Mouse (Mus musculus): ENCODE data around the gene Tsnax. TPM values are rescaled to one million over a fixed set of nuclear protein-coding genes. Genes with fewer than 3 reads are reported as not detected.

The Tsnax gene
- polyA plus RNA-seq, 1 experiment = 13.9 TPM

- H3K4me3 ChIP-seq (replicated peaks; ENCODE audit: control insufficient read depth, low read depth, low read length) = no peak overlapping the region
- TF ChIP-seq POLR2A (IDR thresholded peaks at IDR 0.05; ENCODE audit: borderline replicate concordance, control insufficient read depth, low read depth, low read length) (no peak), CTCF (IDR thresholded peaks at IDR 0.05; ENCODE audit: control insufficient read depth, insufficient read depth, low read length) (peak; percentile 59)
- H3K4me1 ChIP-seq (ENCODE audit: control insufficient read depth, insufficient read depth, low read length) = no peaks in the 10 kb centered on the region
- 87% methylated on average over 3 of the region's 3 CpGs for WGBS
- no peak overlapping the region for H3K27ac ChIP-seq (ENCODE audit: control insufficient read depth, insufficient read depth, low read depth, low read length, poor library complexity)
Measured at GRCm38 (mm10) chr8:124980036-124980435, 32.8 kb upstream of the Tsnax start.

GRCm38 (mm10) chr8:124980828-124981227 lies 32.0 kb upstream of the Tsnax start:
- TF ChIP-seq CTCF (IDR thresholded peaks at IDR 0.05; ENCODE audit: control insufficient read depth, insufficient read depth, low read length) (no peak), POLR2A (IDR thresholded peaks at IDR 0.05; ENCODE audit: borderline replicate concordance, control insufficient read depth, low read depth, low read length) (no peak)
- WGBS = 82% methylated on average over 8 of the region's 8 CpGs
- no peak overlapping the region for H3K4me3 ChIP-seq (replicated peaks; ENCODE audit: control insufficient read depth, low read depth, low read length)
- H3K4me1 ChIP-seq (ENCODE audit: control insufficient read depth, insufficient read depth, low read length) = no peaks in the 10 kb centered on the region
- H3K27ac ChIP-seq (ENCODE audit: control insufficient read depth, insufficient read depth, low read depth, low read length, poor library complexity) = no peak overlapping the region

- 22% methylated on average over 17 of the region's 17 CpGs for WGBS
- no peak overlapping the region for H3K4me3 ChIP-seq (replicated peaks; ENCODE audit: control insufficient read depth, low read depth, low read length)
- no peak for TF ChIP-seq CTCF (IDR thresholded peaks at IDR 0.05; ENCODE audit: control insufficient read depth, insufficient read depth, low read length)
- no peak for TF ChIP-seq POLR2A (IDR thresholded peaks at IDR 0.05; ENCODE audit: borderline replicate concordance, control insufficient read depth, low read depth, low read length)
- no peaks in the 10 kb centered on the region for H3K4me1 ChIP-seq (ENCODE audit: control insufficient read depth, insufficient read depth, low read length)
- H3K27ac ChIP-seq (ENCODE audit: control insufficient read depth, insufficient read depth, low read depth, low read length, poor library complexity) = no peak overlapping the region
Measured at GRCm38 (mm10) chr8:124990923-124991667, 21.7 kb upstream of the Tsnax start.

GRCm38 (mm10) chr8:124991668-124991926 lies 21.2 kb upstream of the Tsnax start:
- WGBS = 56% methylated on average over 6 of the region's 6 CpGs
- Histone ChIP-seq H3K4me3 (replicated peaks; ENCODE audit: control insufficient read depth, low read depth, low read length) (no peak overlapping the region), H3K4me1 (ENCODE audit: control insufficient read depth, insufficient read depth, low read length) (no peaks in the 10 kb centered on the region), H3K27ac (ENCODE audit: control insufficient read depth, insufficient read depth, low read depth, low read length, poor library complexity) (no peak overlapping the region)
- TF ChIP-seq POLR2A (IDR thresholded peaks at IDR 0.05; ENCODE audit: borderline replicate concordance, control insufficient read depth, low read depth, low read length) (no peak), CTCF (IDR thresholded peaks at IDR 0.05; ENCODE audit: control insufficient read depth, insufficient read depth, low read length) (no peak)

GRCm38 (mm10) chr8:124995776-124996175 lies 17.0 kb upstream of the Tsnax start:
- no peak for TF ChIP-seq POLR2A (IDR thresholded peaks at IDR 0.05; ENCODE audit: borderline replicate concordance, control insufficient read depth, low read depth, low read length)
- no peak for TF ChIP-seq CTCF (IDR thresholded peaks at IDR 0.05; ENCODE audit: control insufficient read depth, insufficient read depth, low read length)
- H3K4me3 ChIP-seq (replicated peaks; ENCODE audit: control insufficient read depth, low read depth, low read length) = no peak overlapping the region
- H3K27ac ChIP-seq (ENCODE audit: control insufficient read depth, insufficient read depth, low read depth, low read length, poor library complexity) = no peak overlapping the region
- no peaks in the 10 kb centered on the region for H3K4me1 ChIP-seq (ENCODE audit: control insufficient read depth, insufficient read depth, low read length)
- WGBS = 61% methylated on average over 2 of the region's 2 CpGs

GRCm38 (mm10) chr8:125024085-125024484 lies 11.3 kb downstream of the Tsnax start:
- 90% methylated on average over 8 of the region's 8 CpGs for WGBS
- TF ChIP-seq CTCF (IDR thresholded peaks at IDR 0.05; ENCODE audit: control insufficient read depth, insufficient read depth, low read length) = no peak
- TF ChIP-seq POLR2A (IDR thresholded peaks at IDR 0.05; ENCODE audit: borderline replicate concordance, control insufficient read depth, low read depth, low read length) = no peak
- Histone ChIP-seq H3K4me1 (ENCODE audit: control insufficient read depth, insufficient read depth, low read length) (no peaks in the 10 kb centered on the region), H3K27ac (ENCODE audit: control insufficient read depth, insufficient read depth, low read depth, low read length, poor library complexity) (no peak overlapping the region), H3K4me3 (replicated peaks; ENCODE audit: control insufficient read depth, low read depth, low read length) (no peak overlapping the region)

- TF ChIP-seq CTCF (IDR thresholded peaks at IDR 0.05; ENCODE audit: control insufficient read depth, insufficient read depth, low read length) (no peak), POLR2A (IDR thresholded peaks at IDR 0.05; ENCODE audit: borderline replicate concordance, control insufficient read depth, low read depth, low read length) (no peak)
- WGBS = 93% methylated on average over 3 of the region's 3 CpGs
- no peak overlapping the region for H3K4me3 ChIP-seq (replicated peaks; ENCODE audit: control insufficient read depth, low read depth, low read length)
- no peaks in the 10 kb centered on the region for H3K4me1 ChIP-seq (ENCODE audit: control insufficient read depth, insufficient read depth, low read length)
- no peak overlapping the region for H3K27ac ChIP-seq (ENCODE audit: control insufficient read depth, insufficient read depth, low read depth, low read length, poor library complexity)
Measured at GRCm38 (mm10) chr8:125027211-125027610, 14.4 kb downstream of the Tsnax start.

GRCm38 (mm10) chr8:125028841-125029240 lies 16.0 kb downstream of the Tsnax start:
- no peak overlapping the region for H3K27ac ChIP-seq (ENCODE audit: control insufficient read depth, insufficient read depth, low read depth, low read length, poor library complexity)
- 77% methylated on average over 5 of the region's 5 CpGs for WGBS
- no peaks in the 10 kb centered on the region for H3K4me1 ChIP-seq (ENCODE audit: control insufficient read depth, insufficient read depth, low read length)
- TF ChIP-seq CTCF (IDR thresholded peaks at IDR 0.05; ENCODE audit: control insufficient read depth, insufficient read depth, low read length) (no peak), POLR2A (IDR thresholded peaks at IDR 0.05; ENCODE audit: borderline replicate concordance, control insufficient read depth, low read depth, low read length) (no peak)
- H3K4me3 ChIP-seq (replicated peaks; ENCODE audit: control insufficient read depth, low read depth, low read length) = no peak overlapping the region

- H3K4me1 ChIP-seq (ENCODE audit: control insufficient read depth, insufficient read depth, low read length) = no peaks in the 10 kb centered on the region
- TF ChIP-seq POLR2A (IDR thresholded peaks at IDR 0.05; ENCODE audit: borderline replicate concordance, control insufficient read depth, low read depth, low read length) = no peak
- TF ChIP-seq CTCF (IDR thresholded peaks at IDR 0.05; ENCODE audit: control insufficient read depth, insufficient read depth, low read length) = no peak
- no peak overlapping the region for H3K4me3 ChIP-seq (replicated peaks; ENCODE audit: control insufficient read depth, low read depth, low read length)
- no peak overlapping the region for H3K27ac ChIP-seq (ENCODE audit: control insufficient read depth, insufficient read depth, low read depth, low read length, poor library complexity)
- 62% methylated on average over 5 of the region's 5 CpGs for WGBS
Measured at GRCm38 (mm10) chr8:125031276-125031675, 18.5 kb downstream of the Tsnax start.
